Mouse (Mus musculus): ENCODE measurements around the gene Gm11172. TPM values are rescaled to one million over a fixed set of nuclear protein-coding genes. Genes with fewer than 3 reads are reported as not detected.

The Gm11172 gene
- polyA plus RNA-seq, 1 experiment, result not detected

DNA sequence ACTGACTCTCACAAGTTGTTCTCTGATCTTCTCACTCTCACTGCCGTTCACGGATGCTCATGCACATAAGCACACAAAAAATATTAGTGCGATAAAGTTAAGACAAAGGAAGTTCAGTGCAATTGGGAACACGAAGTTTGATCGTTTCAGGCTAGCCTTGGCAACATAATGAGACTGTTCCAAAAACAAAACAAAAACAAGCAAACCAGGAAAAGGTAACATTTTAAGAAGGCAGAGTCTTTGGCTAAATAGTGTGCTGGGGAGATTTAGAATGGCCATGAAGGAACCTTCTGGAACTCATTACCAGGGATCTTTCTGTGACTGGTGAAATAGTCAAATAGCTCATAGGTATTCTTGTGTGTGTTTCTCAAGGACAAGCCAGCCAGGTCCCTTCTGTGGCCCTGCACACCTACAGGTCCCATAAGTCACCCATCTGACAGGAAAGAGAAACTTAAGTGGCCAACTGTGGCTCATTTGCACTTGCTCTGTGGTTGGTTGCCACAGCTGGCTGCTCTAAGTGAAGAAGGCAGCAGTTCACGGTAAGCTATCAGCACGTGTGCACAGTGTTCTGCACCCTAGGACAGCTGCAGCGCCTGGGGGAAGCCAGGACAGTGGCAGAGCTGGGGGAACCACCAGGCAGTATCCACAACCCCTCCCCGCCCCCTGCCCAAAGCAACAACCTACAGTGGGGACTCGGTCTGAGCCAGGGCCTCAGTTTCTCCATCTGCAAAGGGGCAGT is 6.8 kb upstream of the Gm11172 start, which contains the start of gene Prm1:
Gene Prm1, minus strand, starts transcription at position 51 of the 739 bp plus-strand sequence.
- no peak for TF ChIP-seq CTCF (IDR thresholded peaks at IDR 0.05; ENCODE audit: control insufficient read depth, insufficient read depth, insufficient replicate concordance, low read depth, low read length)
- TF ChIP-seq POLR2A (IDR thresholded peaks at IDR 0.05; ENCODE audit: control insufficient read depth, low read depth, low read length), result no peak
- Histone ChIP-seq H3K4me1 (ENCODE audit: control insufficient read depth, insufficient read depth, low read length) (no peaks in the 10 kb centered on the region), H3K27ac (ENCODE audit: control insufficient read depth, insufficient read depth, low read depth, low read length) (no peak within 1 kb of the TSS), H3K4me3 (ENCODE audit: control insufficient read depth, low read depth, low read length) (no peak within 1 kb of the TSS), H3K27me3 (ENCODE audit: control insufficient read depth, insufficient read depth, low read length) (no peaks in the 10 kb centered on the region), H3K36me3 (ENCODE audit: control insufficient read depth, insufficient read depth, low read length) (no peaks in the 10 kb centered on the region)

DNA sequence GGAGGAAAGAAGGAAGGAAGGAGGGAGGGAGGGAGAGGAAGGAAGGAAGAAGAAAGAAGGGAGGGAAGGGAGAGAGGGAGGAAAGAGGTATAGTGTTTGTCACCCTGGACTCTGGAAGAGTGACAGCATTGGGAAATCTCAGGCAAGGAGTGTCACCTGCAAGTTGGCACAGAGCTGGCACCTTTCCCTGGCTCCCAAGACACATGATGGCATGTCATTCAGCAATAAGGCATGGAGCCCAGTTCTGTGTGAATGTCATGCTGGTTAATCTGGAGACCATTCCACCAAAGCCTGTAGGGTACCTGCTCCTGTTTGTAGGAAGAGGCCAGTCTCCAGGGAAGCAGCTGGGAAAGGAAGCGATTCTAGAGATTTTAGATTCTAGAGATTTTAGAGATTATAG is 2.3 kb upstream of the Gm11172 start:
- H3K4me1 ChIP-seq (ENCODE audit: control insufficient read depth, insufficient read depth, low read length), result no peaks in the 10 kb centered on the region
- H3K4me3 ChIP-seq (ENCODE audit: control insufficient read depth, low read depth, low read length), result no peak overlapping the region
- no peak for TF ChIP-seq CTCF (IDR thresholded peaks at IDR 0.05; ENCODE audit: control insufficient read depth, insufficient read depth, insufficient replicate concordance, low read depth, low read length)
- TF ChIP-seq POLR2A (IDR thresholded peaks at IDR 0.05; ENCODE audit: control insufficient read depth, low read depth, low read length), result no peak
- H3K36me3 ChIP-seq (ENCODE audit: control insufficient read depth, insufficient read depth, low read length), result no peaks in the 10 kb centered on the region
- no peak overlapping the region for H3K27ac ChIP-seq (ENCODE audit: control insufficient read depth, insufficient read depth, low read depth, low read length)
- H3K27me3 ChIP-seq (ENCODE audit: control insufficient read depth, insufficient read depth, low read length), result no peaks in the 10 kb centered on the region

GRCm38 (mm10) chr16:10813726-10814125 is 1.0 kb downstream of the Gm11172 start:
- H3K4me1 ChIP-seq (ENCODE audit: control insufficient read depth, insufficient read depth, low read length), result no peaks in the 10 kb centered on the region
- H3K4me3 ChIP-seq (ENCODE audit: control insufficient read depth, low read depth, low read length), result no peak overlapping the region
- no peak overlapping the region for H3K27ac ChIP-seq (ENCODE audit: control insufficient read depth, insufficient read depth, low read depth, low read length)
- TF ChIP-seq POLR2A (IDR thresholded peaks at IDR 0.05; ENCODE audit: control insufficient read depth, low read depth, low read length), result no peak
- TF ChIP-seq CTCF (IDR thresholded peaks at IDR 0.05; ENCODE audit: control insufficient read depth, insufficient read depth, insufficient replicate concordance, low read depth, low read length), result no peak
- H3K36me3 ChIP-seq (ENCODE audit: control insufficient read depth, insufficient read depth, low read length), result no peaks in the 10 kb centered on the region
- H3K27me3 ChIP-seq (ENCODE audit: control insufficient read depth, insufficient read depth, low read length), result no peaks in the 10 kb centered on the region

DNA sequence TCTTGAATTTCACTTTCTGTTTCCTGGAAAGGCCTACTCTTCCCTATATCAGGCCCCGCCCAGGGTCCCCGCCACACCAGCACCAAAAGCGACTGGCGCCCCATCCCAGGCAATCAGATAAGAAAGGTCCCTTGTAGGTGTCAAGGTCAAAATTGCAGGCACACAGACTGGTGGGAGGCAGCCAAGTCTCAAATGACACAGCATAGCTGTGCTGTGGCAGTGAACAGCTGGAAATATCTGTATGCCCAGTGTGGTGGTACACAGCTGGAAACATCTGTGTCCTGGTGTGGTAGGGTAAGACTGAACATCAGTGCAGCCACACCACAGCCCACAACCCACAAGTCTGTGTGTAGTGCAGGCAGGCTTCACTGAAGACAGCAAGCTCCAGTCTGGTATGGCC is 2.1 kb downstream of the Gm11172 start:
- no peaks in the 10 kb centered on the region for H3K36me3 ChIP-seq (ENCODE audit: control insufficient read depth, insufficient read depth, low read length)
- TF ChIP-seq CTCF (IDR thresholded peaks at IDR 0.05; ENCODE audit: control insufficient read depth, insufficient read depth, insufficient replicate concordance, low read depth, low read length), result no peak
- no peak for TF ChIP-seq POLR2A (IDR thresholded peaks at IDR 0.05; ENCODE audit: control insufficient read depth, low read depth, low read length)
- no peaks in the 10 kb centered on the region for H3K4me1 ChIP-seq (ENCODE audit: control insufficient read depth, insufficient read depth, low read length)
- no peak overlapping the region for H3K27ac ChIP-seq (ENCODE audit: control insufficient read depth, insufficient read depth, low read depth, low read length)
- H3K4me3 ChIP-seq (ENCODE audit: control insufficient read depth, low read depth, low read length), result no peak overlapping the region
- no peaks in the 10 kb centered on the region for H3K27me3 ChIP-seq (ENCODE audit: control insufficient read depth, insufficient read depth, low read length)

DNA sequence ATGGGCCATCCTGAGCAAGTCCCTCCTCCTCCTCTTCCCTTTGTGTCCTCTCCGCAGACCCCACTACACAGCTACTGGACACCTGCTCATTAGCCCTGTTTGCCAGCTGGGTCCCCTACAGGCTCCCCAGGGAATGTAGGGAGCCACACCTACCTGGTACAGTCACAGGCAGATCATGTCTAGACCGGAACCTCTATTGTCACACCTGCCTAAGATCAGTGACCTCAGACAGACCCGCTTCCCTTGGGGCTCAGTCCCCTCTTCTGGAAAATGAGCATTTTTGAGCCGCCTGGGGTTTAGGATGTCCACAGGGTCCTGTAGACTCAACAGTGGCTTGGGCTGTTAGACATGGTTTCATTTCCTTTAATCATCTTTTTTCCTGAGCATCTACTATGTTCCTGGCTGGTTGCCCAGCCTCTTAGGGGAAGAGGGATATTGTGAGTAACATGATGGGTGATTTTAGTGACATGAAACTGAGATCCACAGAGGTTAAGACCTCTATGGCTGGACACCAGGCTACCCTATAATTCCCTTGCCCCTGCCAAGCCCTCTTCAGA is 5.9 kb downstream of the Gm11172 start:
- H3K4me3 ChIP-seq (ENCODE audit: control insufficient read depth, low read depth, low read length), result no peak overlapping the region
- no peaks in the 10 kb centered on the region for H3K27me3 ChIP-seq (ENCODE audit: control insufficient read depth, insufficient read depth, low read length)
- no peak overlapping the region for H3K27ac ChIP-seq (ENCODE audit: control insufficient read depth, insufficient read depth, low read depth, low read length)
- TF ChIP-seq CTCF (IDR thresholded peaks at IDR 0.05; ENCODE audit: control insufficient read depth, insufficient read depth, insufficient replicate concordance, low read depth, low read length) (no peak), POLR2A (IDR thresholded peaks at IDR 0.05; ENCODE audit: control insufficient read depth, low read depth, low read length) (no peak)
- no peaks in the 10 kb centered on the region for H3K4me1 ChIP-seq (ENCODE audit: control insufficient read depth, insufficient read depth, low read length)
- no peaks in the 10 kb centered on the region for H3K36me3 ChIP-seq (ENCODE audit: control insufficient read depth, insufficient read depth, low read length)

GRCm38 (mm10) chr16:10819966-10820365 is 7.3 kb downstream of the Gm11172 start:
- Histone ChIP-seq H3K27me3 (ENCODE audit: control insufficient read depth, insufficient read depth, low read length) (no peaks in the 10 kb centered on the region), H3K36me3 (ENCODE audit: control insufficient read depth, insufficient read depth, low read length) (no peaks in the 10 kb centered on the region), H3K27ac (ENCODE audit: control insufficient read depth, insufficient read depth, low read depth, low read length) (no peak overlapping the region), H3K4me3 (ENCODE audit: control insufficient read depth, low read depth, low read length) (no peak overlapping the region), H3K4me1 (ENCODE audit: control insufficient read depth, insufficient read depth, low read length) (no peaks in the 10 kb centered on the region)
- TF ChIP-seq CTCF (IDR thresholded peaks at IDR 0.05; ENCODE audit: control insufficient read depth, insufficient read depth, insufficient replicate concordance, low read depth, low read length) (no peak), POLR2A (IDR thresholded peaks at IDR 0.05; ENCODE audit: control insufficient read depth, low read depth, low read length) (no peak)

DNA sequence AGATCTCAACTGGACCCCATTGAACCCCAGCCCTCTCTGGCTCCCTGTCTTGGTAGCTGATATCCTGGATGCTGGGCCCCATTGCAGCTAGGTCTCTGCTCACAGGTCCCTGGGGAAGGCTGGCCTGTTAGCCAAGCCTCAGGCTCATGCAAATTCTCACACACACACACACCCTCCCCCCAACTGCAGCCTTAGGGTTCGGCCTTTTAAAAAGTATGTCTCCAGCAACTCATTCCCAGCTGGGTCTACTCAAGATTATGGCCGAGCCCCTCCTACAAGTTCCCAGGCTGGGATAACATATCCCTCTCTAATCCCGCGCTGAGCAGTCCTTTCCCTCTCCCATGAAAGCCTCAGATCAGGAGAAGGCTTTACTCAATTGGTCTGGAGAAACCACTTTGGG is 8.7 kb downstream of the Gm11172 start:
- H3K27ac ChIP-seq (ENCODE audit: control insufficient read depth, insufficient read depth, low read depth, low read length), result no peak overlapping the region
- TF ChIP-seq POLR2A (IDR thresholded peaks at IDR 0.05; ENCODE audit: control insufficient read depth, low read depth, low read length) (no peak), CTCF (IDR thresholded peaks at IDR 0.05; ENCODE audit: control insufficient read depth, insufficient read depth, insufficient replicate concordance, low read depth, low read length) (no peak)
- no peaks in the 10 kb centered on the region for H3K4me1 ChIP-seq (ENCODE audit: control insufficient read depth, insufficient read depth, low read length)

More for the DNA sequence above, 8.7 kb downstream of the Gm11172 start:
- Histone ChIP-seq H3K36me3 (ENCODE audit: control insufficient read depth, insufficient read depth, low read length) (no peaks in the 10 kb centered on the region), H3K27me3 (ENCODE audit: control insufficient read depth, insufficient read depth, low read length) (no peaks in the 10 kb centered on the region), H3K4me3 (ENCODE audit: control insufficient read depth, low read depth, low read length) (no peak overlapping the region)

All from testis, adult 2 months (tissue).